Mouse (Mus musculus) intestine, embryonic 16.5 days (tissue): Measurements from ENCODE around the gene Pbx3. TPM values are rescaled to one million over a fixed set of nuclear protein-coding genes. Genes with fewer than 3 reads are reported as not detected.

ENCODE experiments used
- ATAC-seq: fragments of 200-750 bp; cut with Nextera tagmentation; 2 replicates; pipeline ENCODE4 v1.8.0; 2017; ENCODE audit warnings: moderate TSS enrichment, moderate library complexity
- H3K27ac ChIP-seq: fragments of 300-500 bp; sonication (generic); 2 replicates; pipeline ENCODE4 v1.5.1; 2014; ENCODE audit warnings: mild to moderate bottlenecking, low read length
- H3K27me3 ChIP-seq: fragments of 300-500 bp; sonication (generic); replicated peaks from 2 replicates; pipeline ENCODE4 v1.6.1; 2014; ENCODE audit warnings: low read length, control low read depth, mixed read lengths; ENCODE audit not compliant: control insufficient read depth, insufficient read depth
- H3K36me3 ChIP-seq: fragments of 300-500 bp; sonication (generic); 2 replicates; pipeline ENCODE4 v1.6.1; 2014; ENCODE audit warnings: low read length, control low read depth; ENCODE audit not compliant: control insufficient read depth, insufficient read depth
- H3K4me1 ChIP-seq: fragments of 300-500 bp; sonication (generic); 2 replicates; pipeline ENCODE4 v1.6.1; 2014; ENCODE audit warnings: low read length, control low read depth, mixed read lengths; ENCODE audit not compliant: control insufficient read depth, insufficient read depth
- H3K4me2 ChIP-seq: fragments of 300-500 bp; sonication (generic); 2 replicates; pipeline ENCODE4 v1.6.1; 2014; ENCODE audit warnings: low read depth, low read length, control low read depth
- H3K4me3 ChIP-seq: fragments of 300-500 bp; sonication (generic); 2 replicates; pipeline ENCODE4 v1.5.1; 2014; ENCODE audit warnings: mild to moderate bottlenecking, low read length
- H3K9ac ChIP-seq: fragments of 300-500 bp; sonication (generic); 2 replicates; pipeline ENCODE4 v1.6.1; 2014; ENCODE audit warnings: low read depth, low read length
- H3K9me3 ChIP-seq: fragments of 300-500 bp; sonication (generic); 2 replicates; pipeline ENCODE4 v1.6.1; 2016; ENCODE audit warnings: low read length, control low read depth; ENCODE audit not compliant: control insufficient read depth
- whole genome bisulfite sequencing: fragments of 180-500 bp; shearing (Covaris S2); extraction: QIAGEN DNeasy Blood & Tissue Kit; methylation state at CpG from one replicate; pipeline ENCODE4 v1.1.7; 2014; 5-methylcytosine and 5-hydroxymethylcytosine counted together
- polyA plus RNA-seq: library from polyadenylated mRNA; unstranded; fragments of >200 nt; fragmentation: Nextera tagmentation; extraction: Ambion mirVana; gene quantifications from 2 replicates; pipeline ENCODE4 v1.2.1, GENCODE M21; 2015

Gene Pbx3
- polyA plus RNA-seq, 1 experiment from 2014 or later = 12.5 TPM

GRCm38 (mm10) chr2:34352006-34352405, 20.9 kb downstream of the Pbx3 start:
- no peaks in the 10 kb centered on the region for H3K36me3 ChIP-seq
- no peak overlapping the region for H3K4me2 ChIP-seq
- no peaks in the 10 kb centered on the region for H3K4me1 ChIP-seq
- no peak overlapping the region for H3K27ac ChIP-seq
- no peak for ATAC-seq
- H3K9ac ChIP-seq = no peak overlapping the region
- H3K9me3 ChIP-seq = no peaks in the 10 kb centered on the region
- H3K27me3 ChIP-seq = no peaks in the 10 kb centered on the region
- no peak overlapping the region for H3K4me3 ChIP-seq

- Histone ChIP-seq H3K4me3 (no peak overlapping the region), H3K4me2 (no peak overlapping the region), H3K36me3 (no peaks in the 10 kb centered on the region), H3K27ac (no peak overlapping the region), H3K9ac (no peak overlapping the region), H3K27me3 (no peaks in the 10 kb centered on the region), H3K4me1 (no peaks in the 10 kb centered on the region), H3K9me3 (no peaks in the 10 kb centered on the region)
- 71% methylated on average over 6 of the region's 6 CpGs for WGBS
- ATAC-seq = no peak
Observed at GRCm38 (mm10) chr2:34347096-34347495, 25.8 kb downstream of the Pbx3 start.

- no peak for ATAC-seq
- H3K4me2 ChIP-seq = no peak overlapping the region
- no peak overlapping the region for H3K9ac ChIP-seq
- no peaks in the 10 kb centered on the region for H3K4me1 ChIP-seq
- WGBS = 89% methylated on average over 1 of the region's 1 CpGs
- H3K9me3 ChIP-seq = no peaks in the 10 kb centered on the region
- H3K27me3 ChIP-seq = no peaks in the 10 kb centered on the region
- H3K36me3 ChIP-seq = no peaks in the 10 kb centered on the region
- no peak overlapping the region for H3K27ac ChIP-seq
- H3K4me3 ChIP-seq = no peak overlapping the region
Observed at GRCm38 (mm10) chr2:34298664-34299063, 74.3 kb downstream of the Pbx3 start.

- Histone ChIP-seq H3K9me3 (no peaks in the 10 kb centered on the region), H3K4me2 (no peak overlapping the region), H3K27me3 (no peaks in the 10 kb centered on the region), H3K27ac (no peak overlapping the region), H3K4me3 (no peak overlapping the region), H3K36me3 (no peaks in the 10 kb centered on the region), H3K9ac (no peak overlapping the region), H3K4me1 (no peaks in the 10 kb centered on the region)
- 96% methylated on average over 3 of the region's 3 CpGs for WGBS
- no peak for ATAC-seq
Observed at GRCm38 (mm10) chr2:34298202-34298601, 74.7 kb downstream of the Pbx3 start.

- no peaks in the 10 kb centered on the region for H3K4me1 ChIP-seq
- no peak overlapping the region for H3K4me3 ChIP-seq
- H3K4me2 ChIP-seq = no peak overlapping the region
- no peak overlapping the region for H3K9ac ChIP-seq
- no peaks in the 10 kb centered on the region for H3K9me3 ChIP-seq
- H3K27ac ChIP-seq = no peak overlapping the region
- no peak for ATAC-seq
- WGBS = 85% methylated on average over 1 of the region's 1 CpGs
- no peaks in the 10 kb centered on the region for H3K27me3 ChIP-seq
- H3K36me3 ChIP-seq = no peaks in the 10 kb centered on the region
Observed at GRCm38 (mm10) chr2:34289726-34290125, 83.2 kb downstream of the Pbx3 start.

- no peak overlapping the region for H3K27ac ChIP-seq
- H3K4me2 ChIP-seq = no peak overlapping the region
- H3K27me3 ChIP-seq = no peaks in the 10 kb centered on the region
- ATAC-seq = no peak
- 80% methylated on average over 2 of the region's 2 CpGs for WGBS
- no peaks in the 10 kb centered on the region for H3K9me3 ChIP-seq
- H3K9ac ChIP-seq = no peak overlapping the region
- no peaks in the 10 kb centered on the region for H3K4me1 ChIP-seq
- no peaks in the 10 kb centered on the region for H3K36me3 ChIP-seq
- H3K4me3 ChIP-seq = no peak overlapping the region
Observed at GRCm38 (mm10) chr2:34284239-34284638, 88.7 kb downstream of the Pbx3 start.

- Histone ChIP-seq H3K4me3 (no peak overlapping the region), H3K9ac (no peak overlapping the region), H3K4me2 (no peak overlapping the region), H3K27ac (no peak overlapping the region), H3K9me3 (no peaks in the 10 kb centered on the region), H3K27me3 (no peaks in the 10 kb centered on the region), H3K36me3 (no peaks in the 10 kb centered on the region), H3K4me1 (no peaks in the 10 kb centered on the region)
- whole genome bisulfite sequencing = 68% methylated on average over 3 of the region's 3 CpGs
- ATAC-seq = no peak
Observed at GRCm38 (mm10) chr2:34280996-34281395, 91.9 kb downstream of the Pbx3 start.

- WGBS = 53% methylated on average over 6 of the region's 6 CpGs
- Histone ChIP-seq H3K36me3 (no peaks in the 10 kb centered on the region), H3K9me3 (no peaks in the 10 kb centered on the region), H3K27ac (no peak overlapping the region), H3K4me2 (no peak overlapping the region), H3K4me1 (no peaks in the 10 kb centered on the region), H3K27me3 (no peaks in the 10 kb centered on the region), H3K9ac (no peak overlapping the region), H3K4me3 (no peak overlapping the region)
- ATAC-seq = no peak
Observed at GRCm38 (mm10) chr2:34279726-34280125, 93.2 kb downstream of the Pbx3 start.

GRCm38 (mm10) chr2:34275630-34276193, 97.2 kb downstream of the Pbx3 start:
- Histone ChIP-seq H3K4me1 (no peaks in the 10 kb centered on the region), H3K4me3 (no peak overlapping the region), H3K36me3 (no peaks in the 10 kb centered on the region), H3K9ac (no peak overlapping the region), H3K27ac (no peak overlapping the region), H3K27me3 (no peaks in the 10 kb centered on the region), H3K4me2 (no peak overlapping the region), H3K9me3 (no peaks in the 10 kb centered on the region)
- whole genome bisulfite sequencing = 83% methylated on average over 10 of the region's 10 CpGs
- ATAC-seq = no peak

GRCm38 (mm10) chr2:34262046-34262445, 110.9 kb downstream of the Pbx3 start:
- no peak for ATAC-seq
- H3K9ac ChIP-seq = no peak overlapping the region
- no peak overlapping the region for H3K4me3 ChIP-seq
- no peaks in the 10 kb centered on the region for H3K36me3 ChIP-seq
- no peaks in the 10 kb centered on the region for H3K27me3 ChIP-seq
- no peak overlapping the region for H3K4me2 ChIP-seq
- no peak overlapping the region for H3K27ac ChIP-seq
- no peaks in the 10 kb centered on the region for H3K9me3 ChIP-seq
- H3K4me1 ChIP-seq = no peaks in the 10 kb centered on the region; the same call in 1 of the 2 replicates
